Mouse (Mus musculus) liver, embryonic 12.5 days (tissue): ENCODE data around the gene Nfe2. TPM values are rescaled to one million over a fixed set of nuclear protein-coding genes. Genes with fewer than 3 reads are reported as not detected.

Experiments used
- ATAC-seq: fragments of 200-750 bp; cut with Nextera tagmentation; 2 replicates; pipeline ENCODE4 v1.8.0; 2017; ENCODE audit warnings: moderate number of reproducible peaks, mild to moderate bottlenecking, moderate library complexity
- H3K27ac ChIP-seq: fragments of 300-500 bp; sonication (generic); 2 replicates; pipeline ENCODE4 v1.5.1; 2016; ENCODE audit warnings: mild to moderate bottlenecking
- H3K27me3 ChIP-seq: fragments of 300-500 bp; sonication (generic); replicated peaks from 2 replicates; pipeline ENCODE4 v1.6.1; 2016; ENCODE audit warnings: mild to moderate bottlenecking, moderate library complexity
- H3K36me3 ChIP-seq: fragments of 300-500 bp; sonication (generic); 2 replicates; pipeline ENCODE4 v1.6.1; 2016; ENCODE audit warnings: mild to moderate bottlenecking, moderate library complexity
- H3K4me1 ChIP-seq: fragments of 300-500 bp; sonication (generic); 2 replicates; pipeline ENCODE4 v1.6.1; 2016
- H3K4me2 ChIP-seq: fragments of 300-500 bp; sonication (generic); 2 replicates; pipeline ENCODE4 v1.6.1; 2016; ENCODE audit warnings: mild to moderate bottlenecking, moderate library complexity
- H3K4me3 ChIP-seq: fragments of 300-500 bp; sonication (generic); 2 replicates; pipeline ENCODE4 v1.5.1; 2016; ENCODE audit warnings: mild to moderate bottlenecking, moderate library complexity
- H3K9ac ChIP-seq: fragments of 300-500 bp; sonication (generic); 2 replicates; pipeline ENCODE4 v1.6.1; 2016; ENCODE audit warnings: mild to moderate bottlenecking, moderate library complexity
- H3K9me3 ChIP-seq: fragments of 300-500 bp; sonication (generic); replicated peaks from 2 replicates; pipeline ENCODE4 v1.6.1; 2016; ENCODE audit warnings: mild to moderate bottlenecking, moderate library complexity
- WGBS: fragments of 180-500 bp; shearing (Covaris S2); methylation state at CpG from one replicate; pipeline ENCODE4 v1.1.7; 2016; ENCODE audit not compliant: insufficient replicate concordance; 5-methylcytosine and 5-hydroxymethylcytosine counted together
- polyA plus RNA-seq: library from polyadenylated mRNA; unstranded; fragments of >200 nt; fragmentation: Nextera tagmentation; extraction: Ambion mirVana; gene quantifications from 2 replicates; pipeline ENCODE4 v1.2.1, GENCODE M21; 2016

Nfe2 gene
- polyA plus RNA-seq, 1 experiment from 2014 or later: 168 TPM

GRCm38 (mm10) chr15:103300067-103300471 lies 41.9 kb upstream of the Nfe2 start:
- no peak overlapping the region for H3K9ac ChIP-seq
- H3K4me1 ChIP-seq: peaks cover 50% of the 10 kb centered on the region
- no peak overlapping the region for H3K4me2 ChIP-seq
- no peak for ATAC-seq
- H3K27me3 ChIP-seq: peaks cover 35% of the 10 kb centered on the region
- peaks cover 53% of the 10 kb centered on the region for H3K36me3 ChIP-seq
- no peak overlapping the region for H3K27ac ChIP-seq
- 67% methylated on average over 18 of the region's 18 CpGs for WGBS
- H3K4me3 ChIP-seq: no peak overlapping the region
- no peaks in the 10 kb centered on the region for H3K9me3 ChIP-seq

- H3K4me1 ChIP-seq: peaks cover 46% of the 10 kb centered on the region
- WGBS: 73% methylated on average over 8 of the region's 8 CpGs
- no peak overlapping the region for H3K4me3 ChIP-seq
- no peaks in the 10 kb centered on the region for H3K9me3 ChIP-seq
- H3K27me3 ChIP-seq: peaks cover 31% of the 10 kb centered on the region
- no peak for ATAC-seq
- no peak overlapping the region for H3K4me2 ChIP-seq
- H3K27ac ChIP-seq: no peak overlapping the region
- H3K36me3 ChIP-seq: peaks cover 55% of the 10 kb centered on the region
- no peak overlapping the region for H3K9ac ChIP-seq
Observed at GRCm38 (mm10) chr15:103299644-103300043, 41.4 kb upstream of the Nfe2 start.

GRCm38 (mm10) chr15:103298861-103299616 lies 40.8 kb upstream of the Nfe2 start:
- ATAC-seq: no peak
- H3K4me3 ChIP-seq: no peak overlapping the region
- H3K9ac ChIP-seq: no peak overlapping the region
- H3K36me3 ChIP-seq: peaks cover 58% of the 10 kb centered on the region
- H3K4me1 ChIP-seq: peaks cover 40% of the 10 kb centered on the region
- no peaks in the 10 kb centered on the region for H3K9me3 ChIP-seq
- H3K27me3 ChIP-seq: peaks cover 25% of the 10 kb centered on the region
- no peak overlapping the region for H3K27ac ChIP-seq
- no peak overlapping the region for H3K4me2 ChIP-seq
- WGBS: 81% methylated on average over 5 of the region's 5 CpGs

- H3K36me3 ChIP-seq: peaks cover 68% of the 10 kb centered on the region
- no peaks in the 10 kb centered on the region for H3K9me3 ChIP-seq
- no peak overlapping the region for H3K27ac ChIP-seq
- peaks cover 15% of the 10 kb centered on the region for H3K27me3 ChIP-seq
- no peak for ATAC-seq
- no peak overlapping the region for H3K4me3 ChIP-seq
- WGBS: 75% methylated on average over 3 of the region's 3 CpGs
- peaks cover 31% of the 10 kb centered on the region for H3K4me1 ChIP-seq
- no peak overlapping the region for H3K4me2 ChIP-seq
- H3K9ac ChIP-seq: no peak overlapping the region
Observed at GRCm38 (mm10) chr15:103298026-103298425, 39.8 kb upstream of the Nfe2 start.

- Histone ChIP-seq H3K27me3 (peaks cover 8% of the 10 kb centered on the region), H3K36me3 (peaks cover 75% of the 10 kb centered on the region), H3K4me3 (no peak overlapping the region), H3K4me1 (peaks cover 24% of the 10 kb centered on the region), H3K9ac (no peak overlapping the region), H3K27ac (no peak overlapping the region), H3K4me2 (no peak overlapping the region), H3K9me3 (no peaks in the 10 kb centered on the region)
- WGBS: 82% methylated on average over 6 of the region's 6 CpGs
- ATAC-seq: no peak
Observed at GRCm38 (mm10) chr15:103297313-103297712, 39.1 kb upstream of the Nfe2 start.

- no peak overlapping the region for H3K4me3 ChIP-seq
- H3K9me3 ChIP-seq: no peaks in the 10 kb centered on the region
- no peak overlapping the region for H3K9ac ChIP-seq
- H3K4me2 ChIP-seq: no peak overlapping the region
- peaks cover 10% of the 10 kb centered on the region for H3K4me1 ChIP-seq
- no peak for ATAC-seq
- WGBS: 48% methylated on average over 5 of the region's 5 CpGs
- H3K27me3 ChIP-seq: no peaks in the 10 kb centered on the region
- H3K36me3 ChIP-seq: peaks cover 90% of the 10 kb centered on the region
- 0 out of 2 replicates have a peak overlapping the region, but pooled peaks have one; percentile 20 for H3K27ac ChIP-seq
Observed at GRCm38 (mm10) chr15:103295851-103296250, 37.6 kb upstream of the Nfe2 start.

- H3K36me3 ChIP-seq: peaks cover 95% of the 10 kb centered on the region
- 88% methylated on average over 2 of the region's 2 CpGs for WGBS
Observed at GRCm38 (mm10) chr15:103294649-103295048, 36.4 kb upstream of the Nfe2 start.

GRCm38 (mm10) chr15:103293375-103293774 lies 35.2 kb upstream of the Nfe2 start:
- H3K4me1 ChIP-seq: no peaks in the 10 kb centered on the region
- H3K27me3 ChIP-seq: no peaks in the 10 kb centered on the region
- WGBS: 97% methylated on average over 2 of the region's 2 CpGs
- no peak overlapping the region for H3K4me3 ChIP-seq
- no peak for ATAC-seq
- H3K36me3 ChIP-seq: peaks cover 95% of the 10 kb centered on the region
- H3K27ac ChIP-seq: no peak overlapping the region
- H3K4me2 ChIP-seq: no peak overlapping the region
- H3K9ac ChIP-seq: no peak overlapping the region
- no peaks in the 10 kb centered on the region for H3K9me3 ChIP-seq

More at GRCm38 (mm10) chr15:103294649-103295048, 36.4 kb upstream of the Nfe2 start:
- Histone ChIP-seq H3K9me3 (no peaks in the 10 kb centered on the region), H3K4me1 (no peaks in the 10 kb centered on the region), H3K4me2 (no peak overlapping the region), H3K9ac (no peak overlapping the region), H3K4me3 (no peak overlapping the region), H3K27ac (no peak overlapping the region), H3K27me3 (no peaks in the 10 kb centered on the region)
- ATAC-seq: no peak

GRCm38 (mm10) chr15:103292673-103293345 lies 34.6 kb upstream of the Nfe2 start:
- H3K27ac ChIP-seq: no peak overlapping the region
- H3K4me2 ChIP-seq: no peak overlapping the region
- no peak for ATAC-seq
- H3K4me3 ChIP-seq: no peak overlapping the region
- 86% methylated on average over 4 of the region's 4 CpGs for WGBS
- no peak overlapping the region for H3K9ac ChIP-seq
- peaks cover 95% of the 10 kb centered on the region for H3K36me3 ChIP-seq
- H3K4me1 ChIP-seq: no peaks in the 10 kb centered on the region
- H3K27me3 ChIP-seq: no peaks in the 10 kb centered on the region
- no peaks in the 10 kb centered on the region for H3K9me3 ChIP-seq

GRCm38 (mm10) chr15:103290843-103291242 lies 32.6 kb upstream of the Nfe2 start:
- no peak overlapping the region for H3K9ac ChIP-seq
- no peak for ATAC-seq
- no peak overlapping the region for H3K4me3 ChIP-seq
- no peak overlapping the region for H3K4me2 ChIP-seq
- H3K36me3 ChIP-seq: peaks cover 91% of the 10 kb centered on the region
- H3K27me3 ChIP-seq: no peaks in the 10 kb centered on the region
- H3K9me3 ChIP-seq: no peaks in the 10 kb centered on the region
- H3K27ac ChIP-seq: no peak overlapping the region
- H3K4me1 ChIP-seq: peaks cover 1% of the 10 kb centered on the region
- 91% methylated on average over 9 of the region's 9 CpGs for WGBS

GRCm38 (mm10) chr15:103290417-103290816 lies 32.2 kb upstream of the Nfe2 start:
- Histone ChIP-seq H3K27me3 (no peaks in the 10 kb centered on the region), H3K9ac (no peak overlapping the region), H3K9me3 (no peaks in the 10 kb centered on the region), H3K27ac (no peak overlapping the region), H3K36me3 (peaks cover 90% of the 10 kb centered on the region), H3K4me3 (no peak overlapping the region), H3K4me1 (peaks cover 6% of the 10 kb centered on the region), H3K4me2 (no peak overlapping the region)
- 83% methylated on average over 6 of the region's 6 CpGs for WGBS
- ATAC-seq: no peak

- H3K36me3 ChIP-seq: peaks cover 84% of the 10 kb centered on the region
- H3K27ac ChIP-seq: no peak overlapping the region
- H3K4me1 ChIP-seq: peaks cover 14% of the 10 kb centered on the region
- no peak overlapping the region for H3K4me2 ChIP-seq
- no peaks in the 10 kb centered on the region for H3K9me3 ChIP-seq
- H3K9ac ChIP-seq: no peak overlapping the region
- 83% methylated on average over 5 of the region's 5 CpGs for WGBS
- H3K4me3 ChIP-seq: no peak overlapping the region
- no peak for ATAC-seq
- H3K27me3 ChIP-seq: no peaks in the 10 kb centered on the region
Observed at GRCm38 (mm10) chr15:103289600-103289999, 31.4 kb upstream of the Nfe2 start.
